Mouse (Mus musculus) heart, adult 2 months (tissue): Measurements from ENCODE around the gene Rex1bd. TPM values are rescaled to one million over a fixed set of nuclear protein-coding genes. Genes with fewer than 3 reads are reported as not detected.

Source experiments
- DNase-seq, 2 experiments: peaks; one replicate each; pipeline ENCODE4 v3.0.0; 2021
- H3K27ac ChIP-seq: fragments of 200-600 bp; 2 replicates; pipeline ENCODE4 v1.8.1; 2022
- H3K27me3 ChIP-seq: fragments of 200-500 bp; 2 replicates; pipeline ENCODE4 v1.6.1; 2012; ENCODE audit warnings: mild to moderate bottlenecking, low read length, inconsistent platforms, mixed read lengths; ENCODE audit not compliant: control insufficient read depth, insufficient read depth
- H3K36me3 ChIP-seq: fragments of 200-500 bp; 2 replicates; pipeline ENCODE4 v1.6.1; 2012; ENCODE audit warnings: low read length, inconsistent platforms; ENCODE audit not compliant: control insufficient read depth, insufficient read depth
- H3K4me1 ChIP-seq: fragments of 200-500 bp; 2 replicates; pipeline ENCODE4 v1.6.1; 2011; ENCODE audit warnings: low read length; ENCODE audit not compliant: control insufficient read depth, insufficient read depth
- H3K4me3 ChIP-seq: fragments of 200-600 bp; 2 replicates; pipeline ENCODE4 v1.8.1; 2022
- H3K79me2 ChIP-seq: fragments of 200-500 bp; replicated peaks from 2 replicates; pipeline ENCODE4 v1.6.1; 2012; ENCODE audit warnings: mild to moderate bottlenecking, inconsistent platforms, low read length, moderate library complexity, mixed read lengths; ENCODE audit not compliant: control insufficient read depth, insufficient read depth
- H3K9ac ChIP-seq: fragments of 200-500 bp; 2 replicates; pipeline ENCODE4 v1.6.1; 2012; ENCODE audit warnings: low read depth, mild to moderate bottlenecking, control low read depth, inconsistent platforms, low read length, mixed read lengths
- CTCF ChIP-seq: fragments of 200-600 bp; IDR thresholded peaks from 2 replicates; pipeline ENCODE4 v1.8.1; 2022; ENCODE audit warnings: antibody characterized with exemption, mild to moderate bottlenecking, moderate library complexity
- EP300 ChIP-seq: fragments of 200-500 bp; IDR thresholded peaks from 2 replicates; pipeline ENCODE4 v1.6.1; 2011; ENCODE audit warnings: low read depth, low read length, control low read depth; ENCODE audit not compliant: insufficient read depth
- POLR2A ChIP-seq: fragments of 200-500 bp; IDR thresholded peaks from 2 replicates; pipeline ENCODE4 v1.6.1; 2011; ENCODE audit warnings: mild to moderate bottlenecking, low read depth, low read length, control low read depth; ENCODE audit not compliant: insufficient read depth
- WGBS: fragments of 180-500 bp; shearing (Covaris S2); methylation state at CpG from one replicate; pipeline ENCODE4 v1.1.7; 2018; 5-methylcytosine and 5-hydroxymethylcytosine counted together
- intact Hi-C: fragments of 180-260 bp; cut with DNase I; formaldehyde crosslinking; loops from one replicate; pipeline ENCODE4 v1.15.1; 2025
- polyA plus RNA-seq: library from polyadenylated mRNA; depleted of rRNA; stranded (reverse); fragments of >200 nt; gene quantifications from 2 replicates; pipeline ENCODE4 v1.2.3, GENCODE M21; 2012
- total RNA-seq, 2 experiments: library from RNA; stranded (reverse); gene quantifications; 2 replicates each; pipeline ENCODE4 v1.2.3; 2021

The Rex1bd gene
- total and polyA plus RNA-seq, 3 experiments: 111 to 145 (median 118) TPM

DNA sequence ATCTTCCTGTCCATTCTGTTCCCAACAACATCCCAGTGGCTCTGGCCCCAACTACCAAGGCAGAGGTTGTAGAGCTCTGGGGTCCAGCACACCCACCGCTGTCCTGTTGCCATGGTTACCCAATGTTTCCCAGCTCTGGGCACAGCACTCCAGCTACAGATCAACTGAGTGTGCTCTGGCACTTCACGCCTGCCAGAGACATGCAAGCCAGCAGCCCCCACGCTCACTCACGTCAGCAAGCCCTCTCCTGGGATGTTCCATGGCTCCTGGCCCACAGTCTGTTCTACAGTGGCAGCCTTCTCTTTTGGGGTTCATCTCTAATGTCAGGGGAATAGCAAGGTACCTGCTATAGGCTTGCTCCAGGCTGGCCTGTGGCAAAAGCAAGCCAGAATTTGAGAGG, 43.2 kb downstream of the Rex1bd start:
- TF ChIP-seq POLR2A: no peak
- no peak for TF ChIP-seq CTCF
- no peak for TF ChIP-seq EP300
- Histone ChIP-seq H3K79me2 (no peaks in the 10 kb centered on the region; the same call in 1 of the 2 replicates), H3K36me3 (no peaks in the 10 kb centered on the region), H3K9ac (no peak overlapping the region), H3K27me3 (no peaks in the 10 kb centered on the region), H3K27ac (no peak overlapping the region), H3K4me3 (no peak overlapping the region), H3K4me1 (peaks cover 29% of the 10 kb centered on the region)
- intact Hi-C loops: no loop called here
- peak; percentile 44 to 56 for DNase-seq
- 78% methylated on average over 4 of the region's 4 CpGs for WGBS

DNA sequence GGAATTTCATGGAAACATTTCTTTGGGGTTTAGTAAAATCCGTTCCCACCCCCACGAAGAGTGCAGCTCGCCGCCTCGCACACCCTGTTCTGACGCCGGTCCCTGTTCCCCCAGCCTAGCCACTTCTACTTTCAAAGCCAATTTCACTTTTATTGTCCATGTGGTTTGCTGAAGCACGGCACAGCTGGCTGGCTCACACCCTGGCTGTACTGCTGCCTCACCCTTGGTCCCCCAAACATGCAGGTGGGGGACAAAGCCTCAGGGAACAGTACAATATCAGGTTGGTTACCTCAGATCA, 44.1 kb downstream of the Rex1bd start:
- TF ChIP-seq POLR2A: no peak
- TF ChIP-seq EP300: no peak
- TF ChIP-seq CTCF: no peak
- intact Hi-C loops: no loop called here
- Histone ChIP-seq H3K27me3 (no peaks in the 10 kb centered on the region), H3K4me3 (no peak overlapping the region), H3K9ac (no peak overlapping the region), H3K27ac (peak overlapping the region; percentile 23), H3K4me1 (peaks cover 24% of the 10 kb centered on the region), H3K79me2 (no peaks in the 10 kb centered on the region; the same call in 1 of the 2 replicates), H3K36me3 (no peaks in the 10 kb centered on the region)
- WGBS: 78% methylated on average over 8 of the region's 8 CpGs
- DNase-seq: no peak

GRCm38 (mm10) chr8:70461765-70462515, 44.6 kb downstream of the Rex1bd start:
- H3K9ac ChIP-seq: no peak overlapping the region
- 81% methylated on average over 16 of the region's 16 CpGs for WGBS
- intact Hi-C loops: no loop called here
- peak overlapping the region; percentile 23 for H3K27ac ChIP-seq
- H3K4me3 ChIP-seq: no peak overlapping the region
- TF ChIP-seq EP300: no peak
- no peak for TF ChIP-seq POLR2A
- no peak for TF ChIP-seq CTCF
- H3K4me1 ChIP-seq: peaks cover 20% of the 10 kb centered on the region
- no peaks in the 10 kb centered on the region for H3K27me3 ChIP-seq
- peak; percentile 47 to 57 for DNase-seq
- no peaks in the 10 kb centered on the region; the same call in 1 of the 2 replicates for H3K79me2 ChIP-seq
- H3K36me3 ChIP-seq: no peaks in the 10 kb centered on the region

DNA sequence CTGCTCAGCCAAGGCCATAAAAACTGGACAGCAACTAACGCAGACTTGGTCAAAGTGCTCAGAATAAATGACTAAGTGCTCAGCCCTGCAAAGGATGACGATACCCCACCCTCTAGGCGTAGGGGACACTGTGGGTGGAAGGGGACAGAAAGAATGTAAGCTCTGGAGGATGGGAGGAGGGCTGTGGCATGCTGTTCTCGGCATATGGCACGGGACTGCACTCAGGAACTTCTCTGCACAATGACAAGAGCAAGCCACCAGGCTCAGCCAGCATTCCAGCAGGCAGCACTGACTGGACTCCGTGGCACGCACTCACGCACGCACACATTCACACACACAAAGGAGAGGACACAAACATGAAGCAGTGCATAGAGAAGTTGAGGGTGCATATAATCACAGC, 45.9 kb downstream of the Rex1bd start:
- H3K27ac ChIP-seq: no peak overlapping the region
- no peak overlapping the region for H3K4me3 ChIP-seq

DNA sequence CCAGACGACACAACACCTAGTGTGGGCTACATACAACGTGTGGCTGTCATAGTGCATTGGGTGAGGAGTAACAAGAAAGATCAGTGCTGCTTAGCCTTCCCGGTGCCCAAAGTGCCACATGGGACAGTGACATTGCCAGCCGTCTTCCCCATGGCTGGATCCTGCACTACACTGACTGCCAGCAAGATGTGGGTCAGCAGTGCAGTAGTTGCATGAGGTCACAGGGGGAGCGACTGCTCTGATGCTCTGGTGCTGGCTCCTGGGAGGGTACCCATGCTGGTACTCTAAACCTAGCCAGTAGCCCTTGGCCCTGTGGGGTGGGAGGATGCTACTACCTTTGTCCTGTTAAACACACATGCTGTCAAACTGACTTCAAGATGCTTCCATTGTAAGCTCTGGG, 46.4 kb downstream of the Rex1bd start:
- Histone ChIP-seq H3K9ac (no peak overlapping the region), H3K27ac (no peak overlapping the region), H3K36me3 (no peaks in the 10 kb centered on the region), H3K79me2 (no peaks in the 10 kb centered on the region; the same call in 1 of the 2 replicates), H3K4me1 (peaks cover 10% of the 10 kb centered on the region), H3K27me3 (no peaks in the 10 kb centered on the region), H3K4me3 (no peak overlapping the region)
- intact Hi-C loops: no loop called here
- TF ChIP-seq POLR2A: no peak
- TF ChIP-seq CTCF: no peak
- TF ChIP-seq EP300: no peak
- DNase-seq: no peak
- WGBS: 75% methylated on average over 5 of the region's 5 CpGs

More for the DNA sequence above, 45.9 kb downstream of the Rex1bd start:
- TF ChIP-seq EP300 (no peak), POLR2A (no peak), CTCF (no peak)
- intact Hi-C loops: no loop called here
- Histone ChIP-seq H3K36me3 (no peaks in the 10 kb centered on the region), H3K79me2 (no peaks in the 10 kb centered on the region; the same call in 1 of the 2 replicates), H3K27me3 (no peaks in the 10 kb centered on the region), H3K4me1 (peaks cover 10% of the 10 kb centered on the region), H3K9ac (no peak overlapping the region)
- no peak for DNase-seq
- WGBS: 67% methylated on average over 9 of the region's 9 CpGs

DNA sequence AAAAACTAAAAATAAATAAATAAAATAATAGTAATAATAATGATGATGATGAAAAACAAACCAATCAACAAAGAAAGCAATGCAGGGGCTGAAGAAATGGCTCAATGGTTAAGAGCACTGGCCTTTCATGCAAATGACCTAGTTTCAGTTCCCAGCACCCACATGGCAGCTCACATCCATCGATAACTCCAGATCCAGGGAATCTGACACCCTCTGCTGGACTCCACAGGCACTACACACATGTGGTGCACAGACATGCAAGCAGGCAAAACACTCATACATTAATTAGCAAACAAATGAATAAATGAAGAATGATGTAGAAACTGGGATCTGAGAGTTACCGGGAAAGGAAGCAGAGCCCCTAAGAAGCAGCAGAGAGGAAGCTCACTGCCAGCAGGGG, 46.9 kb downstream of the Rex1bd start:
- H3K27me3 ChIP-seq: no peaks in the 10 kb centered on the region
- no peak for DNase-seq
- H3K4me3 ChIP-seq: no peak overlapping the region
- H3K4me1 ChIP-seq: peaks cover 10% of the 10 kb centered on the region
- WGBS: 97% methylated on average over 2 of the region's 2 CpGs
- no peak overlapping the region for H3K9ac ChIP-seq
- no peaks in the 10 kb centered on the region; the same call in 1 of the 2 replicates for H3K79me2 ChIP-seq
- TF ChIP-seq CTCF (0 out of 2 replicates have a peak, but pooled peaks have one; percentile 21), EP300 (no peak)
- intact Hi-C loops: no loop called here
- H3K36me3 ChIP-seq: no peaks in the 10 kb centered on the region
- no peak overlapping the region for H3K27ac ChIP-seq
